Mouse (Mus musculus) C2C12 (cell line): ENCODE data around the gene Hikeshi. TPM values are rescaled to one million over a fixed set of nuclear protein-coding genes. Genes with fewer than 3 reads are reported as not detected.

Experiments used
- H3K27me3 ChIP-seq: one replicate; pipeline ENCODE4 v1.6.1; 2011; ENCODE audit not compliant: control insufficient read depth, insufficient read depth, insufficient read length
- H3K36me3 ChIP-seq: one replicate; pipeline ENCODE4 v1.6.1; 2011; ENCODE audit not compliant: control insufficient read depth, insufficient read depth
- H3K4me3 ChIP-seq: one replicate; pipeline ENCODE4 v1.5.1; 2011; ENCODE audit warnings: mild to moderate bottlenecking, control low read depth; ENCODE audit not compliant: poor library complexity, insufficient read depth, severe bottlenecking
- H3K79me2 ChIP-seq: one replicate; pipeline ENCODE4 v1.6.1; 2011; ENCODE audit not compliant: control insufficient read depth, insufficient read depth
- H3K79me3 ChIP-seq: one replicate; pipeline ENCODE4 v1.6.1; 2011; ENCODE audit warnings: low read depth, control low read depth
- H3ac ChIP-seq: one replicate; pipeline ENCODE3; 2011; ENCODE audit warnings: low read depth; ENCODE audit not compliant: control insufficient read depth, insufficient read length
- CEBPB ChIP-seq: IDR thresholded peaks from one replicate; pipeline ENCODE4 v1.6.1; 2011; ENCODE audit warnings: low read depth, mild to moderate bottlenecking, control low read depth, moderate library complexity
- CTCF ChIP-seq: IDR thresholded peaks from one replicate; pipeline ENCODE4 v1.5.1; 2011; ENCODE audit not compliant: control insufficient read depth, insufficient read depth, insufficient read length
- FOSL1 ChIP-seq: IDR thresholded peaks from one replicate; pipeline ENCODE4 v1.8.0; 2011; ENCODE audit warnings: mild to moderate bottlenecking, low read length; ENCODE audit not compliant: poor library complexity, insufficient read depth, severe bottlenecking
- MAX ChIP-seq: IDR thresholded peaks from one replicate; pipeline ENCODE4 v1.6.1; 2011; ENCODE audit warnings: mild to moderate bottlenecking, control low read depth
- MYOD1 ChIP-seq: IDR thresholded peaks from one replicate; pipeline ENCODE4 v1.6.1; 2011; ENCODE audit warnings: low read depth; ENCODE audit not compliant: control insufficient read depth, insufficient read length
- MYOG ChIP-seq: IDR thresholded peaks from one replicate; pipeline ENCODE4 v1.6.1; 2011; ENCODE audit not compliant: control insufficient read depth, insufficient read length; ENCODE audit errors: extremely low read depth
- USF1 ChIP-seq: IDR thresholded peaks from one replicate; pipeline ENCODE4 v1.6.1; 2011; ENCODE audit warnings: low read depth, mild to moderate bottlenecking, control low read depth, moderate library complexity
- polyA plus RNA-seq: library from polyadenylated mRNA; unstranded; fragments of >200 nt; fragmentation: generic; extraction: Trizol; gene quantifications from one replicate; pipeline ENCODE4 v1.2.1, GENCODE M21; 2012; ENCODE audit warnings: missing spikeins

Gene Hikeshi
- polyA plus RNA-seq, 1 experiment: 51.0 TPM

DNA sequence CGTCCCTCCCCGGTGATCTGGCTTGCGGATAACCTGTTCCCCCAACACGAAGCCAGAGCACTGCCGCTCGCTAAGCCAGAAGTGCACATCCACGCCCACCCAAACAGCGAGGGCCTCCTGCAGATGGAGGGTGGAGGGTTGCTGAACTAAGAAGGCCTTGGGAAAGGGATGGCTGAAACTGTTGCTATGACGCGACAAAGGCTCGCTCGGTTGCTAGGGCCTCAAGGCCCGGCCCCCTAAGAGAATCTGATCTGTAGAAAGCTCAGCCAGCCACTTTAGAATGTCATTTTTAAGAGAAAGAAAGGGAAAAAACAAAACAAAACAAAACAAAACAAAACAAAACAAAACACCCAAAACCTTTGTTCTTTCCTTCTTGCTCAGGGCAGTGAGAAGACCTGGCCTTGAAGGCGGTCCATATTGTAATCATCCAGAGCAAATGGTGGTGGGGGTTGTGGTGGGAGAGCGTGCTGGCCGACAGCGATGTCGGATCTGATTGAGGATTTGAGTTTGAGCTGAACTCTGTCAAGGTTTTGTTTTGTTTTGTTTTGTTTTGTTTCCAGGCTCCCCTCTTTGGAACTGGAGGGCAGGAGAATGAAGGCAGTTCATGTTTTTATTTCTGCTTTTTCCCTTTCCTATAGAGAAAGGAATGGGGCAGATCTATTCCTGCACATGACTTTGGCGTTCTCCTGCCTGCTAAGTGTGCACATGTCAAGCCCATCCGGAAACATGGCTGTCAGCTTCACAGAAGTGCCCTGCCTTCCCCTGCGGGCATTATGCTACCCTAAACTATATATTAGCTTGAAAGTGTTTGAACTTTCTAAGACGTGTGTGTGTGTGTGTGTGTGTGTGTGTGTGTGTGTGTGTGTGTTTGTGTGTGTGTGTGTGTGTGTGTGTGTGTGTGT, 37.3 kb downstream of the Hikeshi start, which contains the start of gene Ccdc81:
Ccdc81 (minus strand) TSS at position 188 of the 902 bp plus-strand sequence.
- Histone ChIP-seq H3K79me3 (no peaks in the 10 kb centered on the region), H3K27me3 (no peaks in the 10 kb centered on the region), H3K36me3 (no peaks in the 10 kb centered on the region), H3K79me2 (no peaks in the 10 kb centered on the region), H3K4me3 (no peak within 1 kb of the TSS), H3ac (no peak within 1 kb of the TSS)
- no peak for TF ChIP-seq MYOG
- no peak for TF ChIP-seq MAX
- no peak for TF ChIP-seq USF1
- no peak for TF ChIP-seq FOSL1
- TF ChIP-seq MYOD1: no peak
- no peak for TF ChIP-seq CEBPB
- TF ChIP-seq CTCF: no peak

DNA sequence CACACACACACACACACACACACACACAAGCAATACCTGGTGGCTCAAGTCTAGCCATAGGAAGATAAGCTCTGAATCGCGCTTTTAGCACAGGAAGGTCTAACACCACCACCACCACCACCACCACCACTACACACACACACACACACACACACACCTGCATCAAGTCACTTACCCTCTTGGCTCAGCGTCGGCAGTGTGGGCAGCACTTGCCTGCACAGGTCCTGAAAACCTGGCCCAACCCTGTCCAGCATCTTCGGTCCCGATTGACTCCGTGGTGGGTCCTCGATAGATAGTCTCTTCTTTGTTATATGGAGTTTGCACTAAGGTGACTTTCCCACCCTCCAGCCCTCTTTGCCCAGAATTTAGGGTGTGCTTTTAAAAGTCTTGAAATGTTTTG, 38.0 kb downstream of the Hikeshi start:
- H3K36me3 ChIP-seq: no peaks in the 10 kb centered on the region
- H3ac ChIP-seq: no peak overlapping the region
- H3K79me3 ChIP-seq: no peaks in the 10 kb centered on the region
- H3K79me2 ChIP-seq: no peaks in the 10 kb centered on the region
- no peaks in the 10 kb centered on the region for H3K27me3 ChIP-seq
- TF ChIP-seq CTCF: no peak
- no peak overlapping the region for H3K4me3 ChIP-seq

DNA sequence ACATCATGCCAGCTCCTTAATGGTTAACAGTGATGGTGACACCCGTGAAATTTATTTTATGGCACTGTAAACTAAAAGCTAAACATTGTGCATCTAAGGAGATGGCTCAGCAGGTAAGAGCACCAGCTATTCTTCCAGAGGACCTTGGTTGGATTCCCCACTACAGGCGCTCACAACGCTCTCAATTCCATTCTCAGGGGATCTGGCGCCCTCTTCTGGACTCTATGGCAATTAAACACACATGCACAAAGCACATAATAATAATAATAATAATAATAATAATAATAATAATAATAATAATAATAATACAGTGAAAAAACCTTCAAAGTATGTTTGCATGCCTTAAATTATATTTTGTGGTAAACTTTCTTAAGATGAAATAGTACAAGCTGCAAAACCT, 49.1 kb downstream of the Hikeshi start:
- H3K79me2 ChIP-seq: no peaks in the 10 kb centered on the region
- no peaks in the 10 kb centered on the region for H3K27me3 ChIP-seq
- H3K79me3 ChIP-seq: no peaks in the 10 kb centered on the region

DNA sequence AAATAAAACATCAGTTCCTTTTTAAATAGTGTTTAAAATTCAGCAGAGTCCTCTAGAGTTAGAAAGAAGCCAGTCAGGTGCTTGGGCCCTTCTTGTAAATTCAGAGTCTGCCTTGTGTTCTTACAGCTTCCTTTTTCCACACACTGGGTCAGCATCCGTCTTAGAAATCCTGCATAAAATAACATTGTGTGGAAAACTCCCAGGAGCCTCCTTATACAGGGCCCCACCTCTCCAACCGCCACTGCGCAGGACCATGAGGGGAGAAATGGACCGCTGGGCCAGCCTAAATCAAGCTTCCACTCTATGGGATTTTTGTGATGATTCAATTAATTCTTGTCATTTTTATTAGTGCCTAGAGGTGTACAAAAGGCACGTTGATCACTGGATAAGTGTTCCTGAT, 49.6 kb downstream of the Hikeshi start:
- Histone ChIP-seq H3K79me3 (no peaks in the 10 kb centered on the region), H3K79me2 (no peaks in the 10 kb centered on the region), H3K36me3 (no peaks in the 10 kb centered on the region), H3K4me3 (no peak overlapping the region), H3K27me3 (no peaks in the 10 kb centered on the region), H3ac (no peak overlapping the region)
- no peak for TF ChIP-seq CEBPB
- TF ChIP-seq FOSL1: no peak
- no peak for TF ChIP-seq USF1
- TF ChIP-seq CTCF: no peak
- no peak for TF ChIP-seq MAX
- TF ChIP-seq MYOD1: no peak
- no peak for TF ChIP-seq MYOG

More for the DNA sequence above, 49.1 kb downstream of the Hikeshi start:
- Histone ChIP-seq H3K36me3 (no peaks in the 10 kb centered on the region), H3ac (no peak overlapping the region), H3K4me3 (no peak overlapping the region)
- TF ChIP-seq MAX (no peak), CEBPB (no peak), CTCF (no peak), FOSL1 (no peak), MYOD1 (no peak), MYOG (no peak), USF1 (no peak)

DNA sequence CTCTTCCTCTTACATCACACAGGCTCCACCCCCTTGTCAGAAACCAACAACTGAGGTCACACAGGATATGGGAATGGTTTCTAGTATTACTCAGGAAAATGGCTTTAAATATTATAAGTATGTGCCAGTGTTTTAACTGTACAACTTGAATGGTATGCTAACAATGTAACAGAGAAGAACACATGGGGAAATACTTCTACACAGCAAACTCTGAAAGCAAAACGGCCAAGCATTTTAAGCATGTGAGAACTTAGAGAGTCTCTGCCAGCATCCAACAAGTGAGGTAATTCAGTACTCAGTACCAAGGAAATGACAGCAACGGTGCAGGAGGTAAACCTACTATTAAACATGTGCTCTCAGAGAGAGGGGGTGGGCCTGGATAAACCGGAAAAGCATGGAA, 56.5 kb downstream of the Hikeshi start:
- Histone ChIP-seq H3K79me2 (no peaks in the 10 kb centered on the region), H3K36me3 (no peaks in the 10 kb centered on the region), H3K4me3 (no peak overlapping the region), H3K79me3 (no peaks in the 10 kb centered on the region), H3ac (no peak overlapping the region), H3K27me3 (no peaks in the 10 kb centered on the region)
- no peak for TF ChIP-seq FOSL1
- TF ChIP-seq MYOD1: no peak
- TF ChIP-seq CTCF: no peak
- no peak for TF ChIP-seq CEBPB
- TF ChIP-seq MYOG: no peak
- TF ChIP-seq USF1: no peak
- TF ChIP-seq MAX: no peak

DNA sequence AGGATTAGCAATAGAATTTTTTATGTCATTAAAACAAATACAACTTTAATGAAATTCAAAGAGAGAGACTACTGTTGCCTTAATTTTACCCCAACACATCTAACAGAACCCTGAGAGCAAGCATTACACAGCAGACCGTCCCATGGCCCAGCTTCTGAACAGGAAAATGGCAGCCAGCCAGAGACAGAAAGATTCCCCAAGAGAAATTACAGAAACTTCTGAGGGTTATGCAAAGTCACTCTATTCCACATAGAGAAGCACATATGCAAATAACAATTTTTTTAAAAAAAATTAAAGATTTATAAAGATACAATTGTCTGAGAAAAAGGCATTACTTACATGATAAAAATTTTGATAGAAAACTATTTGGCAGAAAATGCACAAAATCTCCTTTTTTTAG, 61.3 kb downstream of the Hikeshi start:
- no peaks in the 10 kb centered on the region for H3K79me2 ChIP-seq
- no peak overlapping the region for H3K4me3 ChIP-seq
- TF ChIP-seq MYOD1 (no peak), FOSL1 (no peak), CTCF (no peak), MAX (no peak), CEBPB (no peak), MYOG (no peak), USF1 (no peak)
- H3K79me3 ChIP-seq: no peaks in the 10 kb centered on the region
- H3K36me3 ChIP-seq: no peaks in the 10 kb centered on the region
- H3ac ChIP-seq: no peak overlapping the region
- no peaks in the 10 kb centered on the region for H3K27me3 ChIP-seq
